Mouse (Mus musculus): Measurements from ENCODE around the gene Aldh18a1.
"Not testable (repeated sequence)": the region's sequence is repeated elsewhere in the genome, so short reads cannot be mapped to it uniquely, and the experiment has no call there.

The Aldh18a1 gene

GRCm38 (mm10) chr19:40588293-40588654 is at the start of gene Aldh18a1:
Aldh18a1 (minus strand) TSS chr19:40588463.
- DNase-seq (ENCODE audit: low spot score): peak; percentile 85

GRCm38 (mm10) chr19:40637601-40638000 is 49.3 kb upstream of the Aldh18a1 start:
- DNase-seq (ENCODE audit: low spot score): no peak

GRCm38 (mm10) chr19:40637091-40637490 is 48.8 kb upstream of the Aldh18a1 start:
- no peak for DNase-seq (ENCODE audit: low spot score)

- no peak for DNase-seq (ENCODE audit: low spot score)
Measured at GRCm38 (mm10) chr19:40633144-40633543, 44.9 kb upstream of the Aldh18a1 start.

- DNase-seq (ENCODE audit: low spot score): no peak
Measured at GRCm38 (mm10) chr19:40632668-40633067, 44.4 kb upstream of the Aldh18a1 start.

- no peak for DNase-seq (ENCODE audit: low spot score)
Measured at GRCm38 (mm10) chr19:40632193-40632592, 43.9 kb upstream of the Aldh18a1 start.

- no peak for DNase-seq (ENCODE audit: low spot score)
Measured at GRCm38 (mm10) chr19:40630606-40631005, 42.3 kb upstream of the Aldh18a1 start.

- no peak for DNase-seq (ENCODE audit: low spot score)
Measured at GRCm38 (mm10) chr19:40630096-40630495, 41.8 kb upstream of the Aldh18a1 start.

GRCm38 (mm10) chr19:40628950-40629349 is 40.7 kb upstream of the Aldh18a1 start:
- DNase-seq (ENCODE audit: low spot score): no peak

GRCm38 (mm10) chr19:40625935-40626334 is 37.7 kb upstream of the Aldh18a1 start:
- no peak for DNase-seq (ENCODE audit: low spot score)

- DNase-seq (ENCODE audit: low spot score): not testable (repeated sequence)
Measured at GRCm38 (mm10) chr19:40621616-40622015, 33.4 kb upstream of the Aldh18a1 start.

GRCm38 (mm10) chr19:40616021-40616420 is 27.8 kb upstream of the Aldh18a1 start:
- DNase-seq (ENCODE audit: low spot score): no peak

- DNase-seq (ENCODE audit: low spot score): no peak
Measured at GRCm38 (mm10) chr19:40614811-40615210, 26.5 kb upstream of the Aldh18a1 start.

GRCm38 (mm10) chr19:40611830-40612506 is 23.7 kb upstream of the Aldh18a1 start, which contains the start of the genes Tctn3 and Entpd1:
Tctn3 (minus strand) TSS chr19:40612233.
Entpd1 (plus strand) TSS chr19:40612366.
- DNase-seq (ENCODE audit: low spot score): peak; percentile 94

- DNase-seq (ENCODE audit: low spot score): no peak
Measured at GRCm38 (mm10) chr19:40607676-40608075, 19.4 kb upstream of the Aldh18a1 start.

- no peak for DNase-seq (ENCODE audit: low spot score)
Measured at GRCm38 (mm10) chr19:40605189-40605588, 16.9 kb upstream of the Aldh18a1 start.

- DNase-seq (ENCODE audit: low spot score): no peak
Measured at GRCm38 (mm10) chr19:40601870-40602269, 13.6 kb upstream of the Aldh18a1 start.

- not testable (repeated sequence) for DNase-seq (ENCODE audit: low spot score)
Measured at GRCm38 (mm10) chr19:40600846-40601245, 12.6 kb upstream of the Aldh18a1 start.

- no peak for DNase-seq (ENCODE audit: low spot score)
Measured at GRCm38 (mm10) chr19:40595831-40596230, 7.6 kb upstream of the Aldh18a1 start.

GRCm38 (mm10) chr19:40595231-40595630 is 7.0 kb upstream of the Aldh18a1 start:
- DNase-seq (ENCODE audit: low spot score): no peak

- no peak for DNase-seq (ENCODE audit: low spot score)
Measured at GRCm38 (mm10) chr19:40589530-40589880, 1.2 kb upstream of the Aldh18a1 start.

- peak; percentile 73 for DNase-seq (ENCODE audit: low spot score)
Measured at GRCm38 (mm10) chr19:40588847-40589529, 725 bp upstream of the Aldh18a1 start.

GRCm38 (mm10) chr19:40587491-40588292 is 571 bp downstream of the Aldh18a1 start:
- no peak for DNase-seq (ENCODE audit: low spot score)
